Mouse (Mus musculus): Measurements from ENCODE around the gene Scamp3.
A peak's percentile ranks its signal among the peaks of the same experiment; 100 is the strongest.

The Scamp3 gene

DNA sequence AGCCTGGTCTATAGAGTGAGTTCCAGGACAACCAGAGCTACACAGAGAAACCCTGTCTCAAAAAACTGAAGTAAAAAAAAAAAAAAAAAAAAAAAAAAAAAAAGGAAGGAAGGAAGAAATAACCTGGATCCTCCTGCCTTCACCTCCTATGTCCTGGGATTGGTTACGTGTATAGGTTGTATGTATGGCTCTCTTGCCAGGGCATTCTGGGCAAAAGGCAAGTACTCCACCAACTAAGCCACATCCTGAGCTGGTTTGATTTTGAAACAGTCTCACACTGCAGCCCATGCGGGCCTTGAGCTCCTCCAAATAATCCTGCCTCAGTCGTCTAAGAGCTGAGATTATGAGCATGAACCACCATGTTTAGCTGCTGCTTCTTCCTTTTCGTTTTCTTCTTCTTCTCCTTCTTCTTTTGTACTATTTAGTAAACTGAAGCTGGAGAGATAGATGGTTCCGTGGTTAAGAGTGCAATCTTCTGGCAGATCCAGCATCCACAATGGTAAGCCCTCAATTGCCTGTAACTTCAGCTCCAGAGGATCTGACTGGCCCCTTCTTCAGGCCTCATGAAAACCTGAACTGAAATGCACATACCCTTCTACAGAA is 13.5 kb upstream of the Scamp3 start:
- DNase-seq (ENCODE audit: low spot score): no peak

DNA sequence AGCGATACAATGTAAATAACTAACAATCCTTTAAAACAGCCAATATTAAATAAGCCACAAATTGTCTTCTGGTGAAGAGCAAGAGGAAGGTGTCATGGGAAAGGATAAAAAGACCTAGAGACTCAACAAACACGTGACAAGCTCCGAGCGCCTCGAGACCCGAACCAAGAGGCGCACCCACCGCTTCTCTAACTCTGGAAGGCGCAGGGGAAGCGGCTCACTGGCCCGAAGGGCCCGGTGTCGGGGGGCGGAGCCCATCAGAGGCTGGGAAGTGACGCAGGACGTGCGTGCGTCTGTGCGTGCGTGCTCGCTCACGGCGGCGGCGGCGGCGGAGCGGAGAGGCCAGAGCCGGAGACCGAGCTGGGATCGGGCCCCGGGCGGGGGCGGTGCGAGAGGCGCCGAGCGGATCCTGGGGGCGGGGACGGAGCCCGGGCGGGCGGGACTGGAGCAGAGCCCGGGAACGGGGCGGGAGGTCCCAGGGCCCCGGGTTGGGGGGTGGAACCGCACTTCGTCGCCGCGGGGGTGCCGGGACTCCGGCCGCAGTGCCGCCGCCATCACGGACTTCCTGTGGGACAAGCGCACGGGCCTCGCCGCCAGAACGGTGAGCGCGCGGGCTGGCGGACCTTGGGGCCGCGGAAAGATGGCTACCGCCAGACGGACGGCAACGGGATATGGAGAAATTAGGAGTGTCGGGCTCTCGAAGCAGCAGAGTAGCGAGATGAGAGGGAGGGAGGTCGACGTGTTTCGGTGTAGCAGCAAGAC is 12.6 kb upstream of the Scamp3 start, which contains the start of gene Clk2:
TSS of gene Clk2 (plus strand) at position 290 of the 762 bp plus-strand sequence.
- DNase-seq (ENCODE audit: low spot score): peak; percentile 68

DNA sequence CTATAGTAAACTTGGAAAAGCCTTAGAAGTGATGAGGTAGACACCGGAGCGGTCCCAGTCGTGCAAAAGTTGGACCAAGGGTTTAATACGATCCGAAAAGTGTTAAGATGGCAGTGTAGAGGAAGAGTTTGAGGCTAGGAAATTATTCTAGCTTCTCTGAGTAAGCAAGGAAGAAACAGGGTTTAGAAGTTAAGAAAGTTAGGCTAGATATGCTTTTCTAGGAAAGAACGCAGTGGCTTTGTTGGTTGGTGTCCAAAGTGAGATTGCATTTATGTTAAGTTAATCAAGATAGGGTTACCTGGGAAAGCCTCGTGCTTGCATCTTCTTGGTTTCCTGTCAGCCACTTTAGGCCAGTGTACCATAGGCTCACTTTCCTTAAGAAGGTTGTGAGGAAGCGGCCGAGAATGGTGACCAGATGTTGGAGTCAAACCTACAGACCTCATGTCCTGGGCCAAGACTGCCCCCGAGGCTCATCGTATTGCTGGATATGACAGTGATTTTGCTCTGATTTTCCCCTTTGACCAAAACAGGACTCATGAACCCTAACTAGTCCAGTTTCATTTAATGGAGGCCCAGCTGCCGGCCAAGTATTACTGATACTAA is 11.9 kb upstream of the Scamp3 start:
- DNase-seq (ENCODE audit: low spot score): no peak

DNA sequence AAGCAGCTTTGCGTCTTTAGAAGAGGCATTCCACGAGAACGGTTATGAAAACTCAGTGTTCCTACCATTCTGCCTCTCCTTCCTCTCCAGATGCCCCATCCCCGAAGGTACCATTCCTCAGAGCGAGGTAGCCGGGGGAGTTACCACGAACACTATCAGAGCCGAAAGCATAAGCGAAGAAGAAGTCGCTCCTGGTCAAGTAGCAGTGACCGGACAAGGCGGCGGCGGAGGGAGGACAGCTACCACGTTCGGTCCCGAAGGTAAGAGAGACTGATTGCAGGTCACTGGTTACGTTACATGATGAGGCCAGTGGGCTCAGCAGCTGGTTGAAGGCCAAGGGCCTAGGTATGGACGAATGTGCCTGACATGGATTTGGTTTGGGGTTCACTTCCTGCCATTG is 10.3 kb upstream of the Scamp3 start:
- DNase-seq (ENCODE audit: low spot score): no peak

DNA sequence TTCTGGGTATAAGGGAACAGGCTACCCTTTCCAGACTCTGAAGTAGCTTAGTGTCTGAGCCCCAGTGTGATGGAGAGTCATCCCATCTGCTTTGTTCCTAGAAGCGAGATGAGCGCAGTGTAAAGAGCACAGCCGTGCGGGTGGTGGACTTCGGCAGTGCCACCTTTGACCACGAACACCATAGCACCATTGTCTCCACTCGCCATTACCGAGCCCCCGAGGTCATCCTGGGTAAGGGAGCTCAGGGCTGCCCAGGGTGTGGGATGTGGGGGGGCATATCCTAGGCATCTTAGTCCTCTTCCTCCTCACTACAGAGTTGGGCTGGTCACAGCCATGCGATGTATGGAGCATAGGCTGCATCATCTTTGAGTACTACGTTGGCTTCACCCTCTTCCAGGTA is 2.4 kb upstream of the Scamp3 start:
- DNase-seq (ENCODE audit: low spot score): no peak

DNA sequence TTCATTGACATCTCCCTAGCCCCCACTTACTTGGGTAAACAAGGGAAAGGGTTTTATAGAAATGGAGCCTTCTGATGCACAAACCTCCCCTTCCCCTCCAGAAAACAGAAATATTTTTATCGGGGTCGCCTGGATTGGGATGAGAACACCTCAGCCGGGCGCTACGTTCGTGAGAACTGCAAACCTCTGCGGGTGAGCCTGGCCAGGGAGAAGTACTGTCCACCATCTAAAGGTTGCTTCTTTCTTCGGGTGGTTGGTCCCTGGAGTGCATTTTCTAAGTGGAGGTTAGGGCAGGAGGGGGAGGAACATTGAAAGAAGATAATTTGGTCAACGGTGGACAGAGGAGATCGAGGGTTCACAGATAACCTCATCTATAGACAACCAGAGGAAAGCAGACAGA is 1.7 kb upstream of the Scamp3 start:
- no peak for DNase-seq (ENCODE audit: low spot score)

DNA sequence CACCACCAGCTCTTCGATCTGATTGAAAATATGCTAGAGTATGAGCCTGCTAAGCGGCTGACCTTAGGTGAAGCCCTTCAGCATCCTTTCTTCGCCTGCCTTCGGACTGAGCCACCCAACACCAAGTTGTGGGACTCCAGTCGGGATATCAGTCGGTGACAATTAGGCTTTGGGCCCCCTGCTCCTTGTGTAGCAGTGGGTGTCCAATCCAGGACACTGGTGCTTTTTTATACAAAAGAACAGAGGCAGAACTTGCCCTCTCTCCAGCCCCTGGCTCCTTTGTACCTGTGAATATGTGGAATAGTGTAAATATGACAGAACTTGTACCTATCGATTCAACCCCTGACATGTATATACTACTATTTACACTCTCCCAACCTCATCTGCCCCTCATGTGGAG is 852 bp upstream of the Scamp3 start:
- no peak for DNase-seq (ENCODE audit: low spot score)

DNA sequence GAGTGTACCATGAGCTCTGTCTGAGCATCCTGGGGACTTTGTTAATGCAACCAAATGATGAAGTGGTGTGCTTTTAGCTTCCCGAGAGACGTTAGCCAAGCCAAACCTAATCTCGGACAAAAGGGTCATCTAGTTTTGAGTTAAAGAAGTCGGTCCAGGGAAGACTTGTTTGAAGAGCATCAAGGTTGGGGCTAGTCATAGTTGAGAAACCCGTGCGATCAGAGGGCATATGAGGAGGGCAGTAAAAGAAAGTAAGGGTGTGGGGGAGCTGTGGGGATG is 773 bp downstream of the Scamp3 start:
- DNase-seq (ENCODE audit: low spot score): no peak

DNA sequence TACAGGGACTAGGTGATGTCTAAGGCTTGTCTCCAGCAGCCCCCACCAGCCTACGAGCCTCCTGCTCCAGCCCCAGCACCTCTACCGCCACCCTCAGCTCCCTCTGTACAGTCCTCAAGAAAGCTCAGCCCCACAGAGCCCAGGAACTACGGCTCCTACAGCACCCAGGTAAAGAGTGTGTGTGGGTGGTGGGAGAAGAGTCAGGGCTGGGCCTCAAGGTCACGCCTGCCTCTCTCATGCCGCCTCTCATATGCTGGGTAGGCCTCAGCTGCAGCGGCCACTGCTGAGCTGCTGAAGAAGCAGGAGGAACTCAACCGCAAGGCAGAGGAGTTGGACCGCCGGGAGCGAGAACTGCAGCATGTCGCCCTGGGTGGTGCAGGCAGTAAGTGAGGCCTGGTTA is 1.8 kb downstream of the Scamp3 start:
- DNase-seq (ENCODE audit: low spot score): no peak

DNA sequence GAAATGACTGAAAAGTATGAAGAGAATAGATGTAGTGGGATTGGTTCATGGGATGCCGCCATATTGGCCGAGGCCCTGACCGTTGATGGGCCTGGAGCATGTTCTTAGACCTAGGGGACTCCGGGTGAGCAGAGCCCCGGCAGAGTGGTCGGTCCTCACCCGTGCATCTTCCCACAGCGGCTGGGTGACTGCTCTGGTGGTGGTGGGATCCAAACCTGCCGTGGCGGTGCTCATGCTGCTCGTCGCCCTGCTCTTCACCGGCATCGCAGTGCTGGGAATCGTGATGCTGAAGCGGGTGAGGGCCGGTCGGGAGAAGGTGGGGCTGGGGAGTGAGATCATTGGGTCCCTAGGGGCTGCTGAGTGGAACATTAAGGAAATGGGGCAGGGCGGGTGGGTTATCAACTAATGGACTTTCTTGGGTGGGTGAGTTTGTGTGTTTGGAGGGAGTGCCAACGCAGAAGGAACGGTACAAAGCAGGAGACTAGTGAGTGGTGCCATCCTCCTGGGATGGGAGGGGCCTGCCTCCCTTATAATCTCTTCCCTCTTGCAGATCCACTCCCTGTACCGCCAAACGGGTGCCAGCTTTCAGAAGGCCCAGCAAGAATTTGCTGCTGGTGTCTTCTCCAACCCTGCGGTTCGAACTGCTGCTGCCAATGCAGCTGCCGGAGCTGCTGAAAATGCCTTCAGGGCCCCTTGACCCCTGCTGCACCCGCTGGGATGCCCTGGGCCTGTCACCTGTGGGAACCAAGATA is 4.7 kb downstream of the Scamp3 start:
- DNase-seq (ENCODE audit: low spot score): no peak

DNA sequence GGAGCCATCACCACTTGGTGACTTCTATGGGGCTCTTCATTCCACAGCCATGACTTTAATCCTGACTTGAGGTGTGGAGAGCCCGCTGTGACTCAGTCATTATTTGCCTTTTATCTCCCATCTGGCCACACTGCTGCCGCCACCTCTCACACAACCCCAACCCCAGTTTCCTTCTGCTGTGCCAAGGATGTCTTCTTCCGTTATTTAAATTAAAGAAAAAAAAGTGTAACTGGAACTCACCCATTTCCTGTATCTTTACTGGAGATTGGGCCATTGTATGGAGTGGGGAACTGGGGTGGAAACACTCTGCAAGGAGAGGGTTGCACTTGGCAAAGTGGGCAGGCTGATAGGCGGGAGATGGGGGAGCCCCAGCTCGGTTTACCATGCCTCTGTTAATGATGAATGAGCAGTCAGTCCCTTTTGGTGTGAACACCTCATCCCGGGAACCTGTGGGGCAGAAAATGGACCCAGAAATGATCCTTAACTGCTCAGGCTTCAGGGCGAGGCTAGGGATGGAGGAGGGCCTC is 5.3 kb downstream of the Scamp3 start:
- no peak for DNase-seq (ENCODE audit: low spot score)

DNA sequence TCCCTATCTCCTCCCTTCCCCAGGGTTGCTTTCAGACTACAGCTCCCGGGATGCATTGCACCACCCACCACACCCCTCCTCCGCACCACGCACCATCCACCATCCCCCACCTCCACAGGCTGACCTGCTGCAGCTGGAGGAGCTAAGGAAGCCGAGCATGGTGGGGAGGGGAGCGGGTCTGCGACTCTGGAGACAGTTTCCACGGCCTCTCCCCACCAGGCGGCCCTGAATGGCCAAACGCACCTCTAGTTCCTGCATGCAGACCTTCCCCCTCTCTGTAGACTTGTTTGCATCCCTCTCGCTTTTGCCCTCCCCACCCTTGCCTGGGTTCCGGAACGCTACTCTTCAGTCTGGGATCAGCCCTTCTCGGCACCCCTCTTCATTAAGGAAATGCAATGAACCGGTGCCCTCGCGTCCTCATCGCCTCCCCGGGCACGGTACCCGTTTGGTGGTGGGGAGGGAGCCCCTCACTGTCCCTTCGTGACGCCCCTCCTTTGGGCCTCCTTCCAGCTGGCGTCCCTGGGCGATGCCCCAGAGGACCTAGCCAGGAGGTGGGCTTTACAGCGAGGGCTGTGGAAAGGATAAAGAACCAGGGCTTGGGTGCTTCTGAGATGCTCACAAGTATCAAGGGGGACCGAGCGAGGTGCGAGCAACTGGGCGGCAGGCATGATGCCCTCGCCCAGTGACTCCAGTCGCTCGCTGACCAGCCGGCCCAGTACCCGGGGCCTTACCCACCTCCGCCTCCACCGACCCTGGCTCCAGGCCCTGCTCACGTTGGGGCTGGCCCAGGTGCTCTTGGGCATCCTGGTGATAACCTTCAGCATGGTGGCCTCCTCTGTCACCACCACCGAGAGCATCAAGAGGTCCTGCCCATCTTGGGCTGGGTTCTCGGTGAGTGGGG is 6.0 kb downstream of the Scamp3 start, which contains the start of gene Fam189b:
TSS of gene Fam189b (plus strand) at position 86 of the 901 bp plus-strand sequence.
- peak; percentile 46 for DNase-seq (ENCODE audit: low spot score)

DNA sequence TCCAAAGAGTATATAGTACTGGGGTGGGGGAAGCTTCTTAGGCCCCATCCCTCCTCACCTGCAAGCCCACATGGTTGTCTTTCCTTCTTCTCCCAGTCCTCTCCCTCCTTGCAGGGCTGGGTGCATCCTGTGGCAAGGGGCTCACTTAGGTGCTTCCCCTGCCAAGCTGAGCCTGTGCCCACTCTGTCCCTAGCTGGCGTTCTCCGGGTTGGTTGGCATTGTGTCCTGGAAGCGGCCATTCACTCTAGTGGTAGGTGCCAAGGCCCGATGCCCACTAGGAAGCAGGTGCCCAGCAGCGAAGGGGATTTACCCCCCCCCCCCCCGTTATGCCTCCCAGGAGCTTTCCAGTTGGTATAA is 6.7 kb downstream of the Scamp3 start:
- DNase-seq (ENCODE audit: low spot score): no peak

DNA sequence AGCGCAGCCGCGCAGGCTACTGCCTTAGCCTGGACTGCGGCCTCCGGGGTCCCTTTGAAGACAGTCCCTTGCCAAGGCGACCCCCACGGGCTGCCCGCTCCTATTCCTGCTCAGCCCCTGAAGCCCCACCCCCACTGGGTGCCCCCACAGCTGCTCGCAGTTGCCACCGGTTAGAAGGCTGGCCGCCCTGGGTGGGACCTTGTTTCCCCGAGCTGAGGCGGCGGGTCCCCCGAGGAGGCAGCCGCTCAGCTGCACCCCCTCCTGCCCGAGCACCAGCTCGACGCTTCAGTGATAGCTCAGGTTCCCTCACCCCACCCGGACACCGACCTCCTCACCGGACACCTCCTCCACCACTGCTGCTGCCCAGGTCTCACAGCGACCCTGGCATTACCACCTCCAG is 9.9 kb downstream of the Scamp3 start:
- DNase-seq (ENCODE audit: low spot score): no peak

DNA sequence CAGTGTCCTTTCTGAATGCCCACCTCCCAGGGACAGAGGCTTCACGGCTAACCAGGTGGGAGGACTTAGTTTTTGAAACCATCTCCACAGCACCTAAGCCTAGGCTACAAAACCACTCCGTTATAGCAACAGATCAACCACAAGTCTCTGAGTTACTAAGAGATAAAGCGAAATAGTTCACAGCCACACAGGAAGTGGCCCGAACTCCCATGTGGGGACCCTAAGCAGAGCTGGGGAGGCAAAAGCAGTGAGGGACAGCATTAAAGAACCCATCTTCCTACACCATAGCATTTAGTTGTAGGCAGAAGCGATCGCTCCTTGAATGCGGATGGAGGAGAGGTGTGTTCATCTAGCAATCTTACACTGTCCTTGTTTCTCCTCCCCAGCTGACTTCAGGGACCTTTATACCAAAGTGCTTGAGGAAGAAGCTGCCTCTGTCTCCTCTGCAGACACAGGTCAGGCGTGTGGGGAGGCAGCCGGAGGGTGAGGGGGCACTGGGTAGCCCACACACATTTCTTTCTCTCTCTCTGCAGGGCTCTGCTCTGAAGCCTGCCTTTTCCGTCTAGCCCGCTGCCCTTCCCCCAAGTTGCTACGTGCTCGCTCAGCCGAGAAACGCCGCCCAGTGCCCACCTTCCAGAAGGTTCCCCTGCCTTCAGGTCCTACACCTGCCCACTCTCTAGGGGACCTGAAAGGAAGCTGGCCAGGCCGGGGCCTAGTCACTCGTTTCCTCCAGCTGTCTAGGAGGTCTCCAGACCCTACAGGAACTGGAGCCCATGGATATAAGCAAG is 10.6 kb downstream of the Scamp3 start:
- no peak for DNase-seq (ENCODE audit: low spot score)

DNA sequence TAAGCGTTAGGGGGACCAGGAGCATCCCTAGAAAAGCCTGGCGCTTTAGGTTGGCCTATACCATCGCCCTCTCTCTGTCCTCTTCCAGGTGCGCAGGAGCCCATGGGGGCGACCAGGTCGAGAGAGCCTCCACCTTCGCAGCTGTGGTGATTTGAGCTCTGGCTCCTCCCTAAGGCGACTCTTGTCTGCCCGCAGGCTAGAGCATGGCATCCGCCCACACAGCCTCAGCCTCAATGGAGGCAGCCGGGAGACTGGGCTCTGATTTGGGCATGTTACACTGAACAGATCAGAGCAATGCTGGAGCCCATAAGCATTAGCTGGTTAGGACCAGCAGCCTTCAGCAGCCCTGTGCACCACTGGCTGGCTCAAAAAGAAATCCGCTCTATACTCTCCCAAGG is 11.2 kb downstream of the Scamp3 start:
- DNase-seq (ENCODE audit: low spot score): no peak

DNA sequence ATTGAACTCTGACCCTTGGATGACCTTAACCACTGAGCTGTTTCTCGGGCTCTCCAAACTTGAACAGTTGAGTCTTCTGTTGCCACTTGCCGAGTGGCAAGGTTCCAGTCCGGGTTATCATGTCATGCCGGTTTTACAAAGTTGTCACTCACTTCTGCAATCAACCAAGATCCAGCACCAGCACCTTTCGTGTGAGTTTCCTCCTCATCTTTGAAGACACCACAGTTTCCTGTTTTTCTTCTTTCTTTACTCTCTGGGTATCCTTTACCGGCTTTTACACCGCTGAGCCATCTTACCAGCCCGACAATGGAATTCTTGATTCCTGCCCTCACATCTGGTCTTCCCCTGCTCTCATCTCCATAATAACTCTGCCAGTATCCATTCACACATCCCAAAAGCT is 13.2 kb downstream of the Scamp3 start:
- DNase-seq (ENCODE audit: low spot score): no peak

DNA sequence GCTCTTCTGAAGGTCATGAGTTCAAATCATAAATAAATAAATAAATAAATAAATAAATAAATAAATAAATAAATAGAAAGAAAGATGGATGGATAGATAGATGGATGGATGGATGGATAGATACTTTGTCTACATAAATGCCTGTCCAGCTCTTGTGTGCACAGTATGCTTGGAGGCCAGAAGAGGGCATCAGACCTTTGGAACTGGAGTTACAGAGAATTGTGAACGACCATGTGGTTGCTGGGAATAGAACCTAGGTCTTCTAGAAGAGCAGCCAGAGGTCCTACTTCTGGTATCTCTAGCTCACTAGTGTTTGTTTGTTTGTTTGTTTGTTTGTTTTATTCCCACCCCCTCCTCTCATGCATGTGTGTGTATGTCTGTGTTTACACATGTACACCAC is 16.1 kb downstream of the Scamp3 start:
- no peak for DNase-seq (ENCODE audit: low spot score)

DNA sequence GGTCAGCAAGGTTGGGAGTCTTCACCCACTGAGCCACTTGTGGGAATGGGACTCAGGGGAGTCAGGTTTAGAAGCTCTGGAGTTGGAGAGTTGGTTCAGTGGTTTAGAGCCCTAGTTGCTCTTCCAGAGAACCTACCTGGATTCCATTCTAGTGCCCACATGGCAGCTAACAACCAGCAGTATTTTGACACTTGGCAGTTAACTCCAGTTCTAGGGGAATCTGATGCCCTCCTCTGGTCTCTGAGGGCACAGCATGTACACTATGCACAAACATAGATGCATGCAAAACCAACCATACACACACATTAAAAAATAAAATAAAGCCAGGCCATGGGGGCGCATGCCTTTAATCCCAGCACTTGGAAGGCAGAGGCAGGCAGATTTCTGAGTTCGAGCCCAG is 16.6 kb downstream of the Scamp3 start:
- DNase-seq (ENCODE audit: low spot score): no peak

DNA sequence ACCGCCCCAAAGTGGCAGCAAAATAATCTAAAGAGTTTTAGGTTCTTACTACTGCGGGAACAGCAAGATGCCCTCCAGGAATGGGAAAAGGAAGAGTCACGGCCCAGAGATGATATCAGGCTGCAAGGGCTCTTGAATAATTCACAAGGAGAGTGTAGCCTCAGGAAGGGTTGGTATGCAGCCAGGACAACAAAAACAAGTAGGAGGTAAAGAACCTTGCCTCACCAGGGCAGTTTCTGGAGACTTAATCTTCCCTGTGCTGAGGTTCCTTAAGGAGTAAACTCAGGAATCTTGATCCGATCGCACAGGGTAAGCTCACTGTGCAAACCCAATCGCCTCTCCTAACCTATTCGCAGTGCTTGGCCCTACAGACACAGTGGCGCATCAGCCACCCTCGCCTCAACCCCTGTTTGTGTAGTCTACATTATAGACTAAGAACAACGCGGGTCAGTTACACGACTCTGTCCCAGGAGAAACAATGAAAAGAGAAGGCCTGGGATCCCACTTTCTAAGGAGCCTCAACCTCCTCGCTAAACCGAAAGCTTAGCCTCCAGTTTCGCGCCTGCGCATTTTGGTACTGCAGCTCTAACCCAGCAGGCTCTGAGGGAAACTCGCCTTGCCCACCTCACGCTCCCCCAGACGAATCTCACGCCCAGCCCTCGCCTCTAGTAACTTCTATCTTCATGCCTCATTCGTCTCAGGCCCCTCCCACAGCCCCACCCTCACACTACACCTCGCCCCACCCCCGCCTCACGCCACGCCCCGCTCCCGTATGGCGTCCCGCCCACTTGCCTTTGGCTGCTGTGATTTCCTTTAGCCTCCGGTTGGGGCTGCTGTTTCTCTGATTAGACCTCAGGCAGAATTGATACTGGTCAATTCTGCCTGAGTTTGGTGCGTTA is 19.0 kb downstream of the Scamp3 start:
- DNase-seq (ENCODE audit: low spot score): peak; percentile 43

All from urinary bladder, postnatal 10 days (tissue).